Mouse (Mus musculus) CH12.LX (cell line): ENCODE results near the gene Spaca9.

Experiments used
- CTCF ChIP-seq, 2 experiments: IDR thresholded peaks in 1 of 2; conservative IDR thresholded peaks in 1 of 2; 2 replicates each; pipeline ENCODE4 v1.5.1; 2011 to 2012; ENCODE audit warnings: low read depth in 2 of 2, low read length in 2 of 2, improper control_type of control experiment in 1 of 2, inconsistent platforms in 1 of 2, mild to moderate bottlenecking in 1 of 2, moderate library complexity in 1 of 2
- MAFK ChIP-seq: IDR thresholded peaks from 2 replicates; pipeline ENCODE4 v1.6.1; 2011; ENCODE audit warnings: low read length, improper control_type of control experiment; ENCODE audit not compliant: insufficient replicate concordance
- NELFE ChIP-seq: IDR thresholded peaks from 2 replicates; pipeline ENCODE4 v1.6.1; 2011; ENCODE audit warnings: low read depth, low read length, improper control_type of control experiment
- TBP ChIP-seq: conservative IDR thresholded peaks from 2 replicates; pipeline ENCODE4 v1.6.1; 2011; ENCODE audit warnings: low read depth, low read length, improper control_type of control experiment
- TCF12 ChIP-seq: IDR thresholded peaks from 2 replicates; pipeline ENCODE4 v1.6.1; 2014; ENCODE audit warnings: low read depth, mild to moderate bottlenecking, inconsistent platforms, low read length, improper control_type of control experiment

DNA sequence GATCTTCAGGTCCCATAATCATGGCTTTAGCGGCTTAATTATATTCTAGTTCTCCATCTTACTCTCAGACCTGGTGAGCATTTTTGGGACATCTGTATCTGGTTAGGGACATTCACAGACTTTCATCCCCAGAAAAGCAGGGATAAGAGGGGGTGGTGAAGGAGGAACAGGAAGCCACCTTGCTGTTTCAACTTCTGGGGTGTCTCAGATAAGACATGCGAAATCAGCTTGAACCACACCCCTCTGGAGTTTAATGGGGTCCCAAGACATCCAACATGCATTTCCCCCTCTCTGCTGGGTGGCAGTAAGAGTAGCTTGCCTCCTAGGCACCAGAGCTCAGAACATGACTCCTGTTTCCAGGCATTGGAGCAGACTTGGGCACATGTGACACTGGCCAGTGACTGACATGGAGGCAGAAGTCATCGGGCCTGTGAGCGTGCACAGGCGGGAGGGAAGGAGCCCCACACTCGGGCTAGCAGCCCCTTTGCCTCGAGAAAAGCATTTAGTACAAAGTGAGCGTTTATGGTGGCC, 6.6 kb upstream of the Spaca9 start:
- TF ChIP-seq CTCF (conservative IDR thresholded peaks at IDR 0.05 in 1 of 2, IDR thresholded peaks at IDR 0.05 in 1 of 2; ENCODE audit: low read depth in 2 of 2, low read length in 2 of 2) = no peak
- no peak for TF ChIP-seq TBP
- TF ChIP-seq TCF12 = no peak
- TF ChIP-seq MAFK = no peak
- TF ChIP-seq NELFE = no peak
